Mouse (Mus musculus) E14TG2a.4 (cell line): ENCODE measurements at regions not wholly inside any gene's neighbourhood (a gene's known extent, or its start where the extent isn't known, plus 50 kb on each side); places are given as distances from the start of the nearest gene placed in this dataset.

Source experiments
- CTCF ChIP-seq: conservative IDR thresholded peaks from 2 replicates; pipeline ENCODE4 v1.5.1; 2014; ENCODE audit warnings: low read length
- NANOG ChIP-seq: IDR thresholded peaks from 2 replicates; pipeline ENCODE4 v1.6.1; 2014; ENCODE audit warnings: borderline replicate concordance, low read length, mixed read lengths
- POU5F1 ChIP-seq: IDR thresholded peaks from 2 replicates; pipeline ENCODE4 v1.6.1; 2014; ENCODE audit warnings: low read length, borderline replicate concordance

- TF ChIP-seq CTCF = no peak
- peak; percentile 90 for TF ChIP-seq POU5F1
- TF ChIP-seq NANOG = peak; percentile 54; the same call in 1 of the 2 replicates
Measured at GRCm38 (mm10) chr4:4226209-4226608, 148.9 kb upstream of the Sdr16c6 start.
